Mouse (Mus musculus) G1E (cell line): ENCODE measurements around the gene Sdk1.

Source experiments
- CTCF ChIP-seq: IDR thresholded peaks from 2 replicates; pipeline ENCODE4 v1.5.1; 2012; ENCODE audit warnings: low read depth, low read length, inconsistent platforms, mixed read lengths
- GATA1 ChIP-seq: IDR thresholded peaks from 2 replicates; pipeline ENCODE4 v1.6.1; 2012; ENCODE audit warnings: borderline replicate concordance, low read length, inconsistent platforms, mixed read lengths
- GATA2 ChIP-seq: IDR thresholded peaks from 2 replicates; pipeline ENCODE4 v1.6.1; 2012; ENCODE audit warnings: low read depth, low read length, inconsistent platforms, borderline replicate concordance
- POLR2AphosphoS5 ChIP-seq: IDR thresholded peaks from 2 replicates; pipeline ENCODE4 v1.6.1; 2012; ENCODE audit warnings: low read depth, low read length, inconsistent platforms; ENCODE audit not compliant: insufficient replicate concordance
- TAL1 ChIP-seq: conservative IDR thresholded peaks from 2 replicates; pipeline ENCODE4 v1.6.1; 2012; ENCODE audit warnings: low read depth, low read length, inconsistent platforms, mixed read lengths

- TF ChIP-seq GATA1 (no peak), CTCF (no peak), POLR2AphosphoS5 (no peak), TAL1 (no peak), GATA2 (no peak)
These were observed 656.2 kb downstream of the Sdk1 start for GRCm38 (mm10) chr5:141897481-141897880.
